In genomic region chr13:35469361-35470198, GRCm38 (mm10) we compare ENCODE assay signal across 9 mouse cellular contexts.
DNase-seq lines count a peak whose midpoint lies in the region; ATAC-seq and TF ChIP-seq lines count a peak whose summit lies in the region.
"Had no signal": no experiment of that assay in that cellular context is flagged by ENCODE, and none has a peak within 500 bp of the region (broad histone marks: within the 10 kb centered on the region; RNA-seq: fewer than 3 reads in every experiment).

No protein-coding gene starts in this region.

- no peak for DNase-seq in hindbrain, embryonic 11.5 days (ENCODE audit: low spot score)
- DNase-seq in cerebellum, adult 11-12 months = peak; percentile 62
- peak; percentile 90 for DNase-seq in gonadal fat pad, adult 2 months (ENCODE audit: low read depth)
- DNase-seq in left cerebral cortex, adult 2 months (ENCODE audit: extremely low spot score in 1 of 2, low spot score in 2 of 2) = peak; percentile 11 to 28
- peak; percentile 44 for DNase-seq in right cerebral cortex, adult 18-20 months
- no peak for DNase-seq in embryo, embryonic 10.5 days (ENCODE audit: low spot score)

- ATAC-seq in hindbrain, embryonic 13.5 days (ENCODE audit: low FRiP score) = peak; percentile 75
- ATAC-seq in hindbrain, embryonic 11.5 days (ENCODE audit: low FRiP score) = no peak
- ATAC-seq in erythroid progenitor cell, adult 5-6 weeks (replicated peaks; ENCODE audit: low FRiP score, poor library complexity, severe bottlenecking) = no peak

- no peaks in the 10 kb centered on the region for H3K36me3 ChIP-seq in hindbrain, embryonic 13.5 days
- no peaks in the 10 kb centered on the region for H3K36me3 ChIP-seq in hindbrain, embryonic 11.5 days (ENCODE audit: control insufficient read depth, insufficient read depth, low read length)

- no peak overlapping the region for H3K27ac ChIP-seq in hindbrain, embryonic 13.5 days
- H3K27ac ChIP-seq in hindbrain, embryonic 11.5 days (ENCODE audit: low read depth, low read length) = no peak overlapping the region
- no peak overlapping the region for H3K27ac ChIP-seq in left cerebral cortex, adult 2 months

- H3K9ac ChIP-seq in hindbrain, embryonic 13.5 days = no peak overlapping the region
- no peak overlapping the region for H3K9ac ChIP-seq in hindbrain, embryonic 11.5 days (ENCODE audit: low read depth, low read length)

- TF ChIP-seq CTCF in left cerebral cortex, adult 2 months (IDR thresholded peaks at IDR 0.05) = no peak

- WGBS in hindbrain, embryonic 13.5 days = 66% methylated on average over 11 of the region's 11 CpGs
- 81% methylated on average over 11 of the region's 11 CpGs for WGBS in hindbrain, embryonic 11.5 days

- H3K9me3 ChIP-seq in hindbrain, embryonic 13.5 days = no peaks in the 10 kb centered on the region
- H3K9me3 ChIP-seq in hindbrain, embryonic 11.5 days (ENCODE audit: control insufficient read depth, low read length) = no peaks in the 10 kb centered on the region

- H3K4me1 ChIP-seq in hindbrain, embryonic 13.5 days (replicated peaks) = 0 out of 2 replicates have a peak, but pooled peaks cover 3% of the 10 kb centered on the region
- no peaks in the 10 kb centered on the region for H3K4me1 ChIP-seq in hindbrain, embryonic 11.5 days (replicated peaks; ENCODE audit: control insufficient read depth, insufficient read depth, low read length)

- no peaks in the 10 kb centered on the region for H3K27me3 ChIP-seq in hindbrain, embryonic 13.5 days
- H3K27me3 ChIP-seq in hindbrain, embryonic 11.5 days (ENCODE audit: control insufficient read depth, insufficient read depth, low read length) = no peaks in the 10 kb centered on the region

- no peak overlapping the region for H3K4me3 ChIP-seq in hindbrain, embryonic 13.5 days
- H3K4me3 ChIP-seq in hindbrain, embryonic 11.5 days (ENCODE audit: low read depth, low read length) = no peak overlapping the region
- H3K4me3 ChIP-seq in left cerebral cortex, adult 2 months = no peak overlapping the region
- H3K4me3 ChIP-seq: erythroblast, embryonic 14.5 days had no signal

- no peak overlapping the region for H3K4me2 ChIP-seq in hindbrain, embryonic 13.5 days
- no peak overlapping the region for H3K4me2 ChIP-seq in hindbrain, embryonic 11.5 days (replicated peaks; ENCODE audit: low read depth, low read length)

- intact Hi-C loops in left cerebral cortex, adult 2 months (cut with DNase I) = no loop called here

Comparison
In these comparisons a context has a peak if more than half of its experiments do, and no peak if none do; other contexts are left out.
1. DNase-seq: peak in cerebellum, adult 11-12 months (single experiment), gonadal fat pad, adult 2 months (single experiment), left cerebral cortex, adult 2 months (2 of 2) and right cerebral cortex, adult 18-20 months (single experiment); none in hindbrain, embryonic 11.5 days (single experiment) and embryo, embryonic 10.5 days (single experiment).